Mouse (Mus musculus) cerebellum, adult 2 months (tissue): ENCODE data around the gene Olfr1262. TPM values are rescaled to one million over a fixed set of nuclear protein-coding genes. Genes with fewer than 3 reads are reported as not detected.

Experiments
- DNase-seq, 2 experiments: peaks; one replicate each; pipeline ENCODE4 v3.0.0; 2021
- H3K27ac ChIP-seq: fragments of 200-500 bp; 2 replicates; pipeline ENCODE4 v1.5.1; 2012; ENCODE audit warnings: low read length, control low read depth, inconsistent platforms; ENCODE audit not compliant: insufficient read depth
- H3K27me3 ChIP-seq: fragments of 200-500 bp; 2 replicates; pipeline ENCODE4 v1.6.1; 2012; ENCODE audit warnings: inconsistent platforms, mild to moderate bottlenecking, low read length, moderate library complexity; ENCODE audit not compliant: control insufficient read depth, insufficient read depth
- H3K4me1 ChIP-seq: fragments of 200-500 bp; 2 replicates; pipeline ENCODE4 v1.6.1; 2011; ENCODE audit warnings: low read length; ENCODE audit not compliant: control insufficient read depth, insufficient read depth
- H3K4me3 ChIP-seq: fragments of 200-500 bp; replicated peaks from 2 replicates; pipeline ENCODE3; 2011; ENCODE audit warnings: mild to moderate bottlenecking, low read depth, low read length, control low read depth; ENCODE audit not compliant: insufficient read depth
- CTCF ChIP-seq: fragments of 200-500 bp; IDR thresholded peaks from 2 replicates; pipeline ENCODE4 v1.5.1; 2011; ENCODE audit warnings: low read depth, mild to moderate bottlenecking, control low read depth, low read length, moderate library complexity, borderline replicate concordance; ENCODE audit not compliant: insufficient read depth
- POLR2A ChIP-seq: fragments of 200-500 bp; IDR thresholded peaks from 2 replicates; pipeline ENCODE4 v1.6.1; 2011; ENCODE audit warnings: low read length, control low read depth, borderline replicate concordance; ENCODE audit not compliant: insufficient read depth
- WGBS: fragments of 180-500 bp; shearing (Covaris S2); methylation state at CpG from one replicate; pipeline ENCODE4 v1.1.7; 2018; 5-methylcytosine and 5-hydroxymethylcytosine counted together
- polyA plus RNA-seq: library from polyadenylated mRNA; depleted of rRNA; stranded (reverse); fragments of >200 nt; gene quantifications from 2 replicates; pipeline ENCODE4 v1.2.3, GENCODE M21; 2012; rRNA removed

Gene Olfr1262
- not detected in 2 replicates for polyA plus RNA-seq

GRCm38 (mm10) chr2:89999845-90000244 lies at the start of gene Olfr1262:
Olfr1262 (plus strand) TSS chr2:90000145.
- Histone ChIP-seq H3K27me3 (no peaks in the 10 kb centered on the region), H3K4me1 (no peaks in the 10 kb centered on the region), H3K27ac (no peak within 1 kb of the TSS), H3K4me3 (no peak within 1 kb of the TSS)
- no peak for DNase-seq
- no peak for TF ChIP-seq CTCF

- no peak within 1 kb of the TSS for H3K4me3 ChIP-seq
- no peaks in the 10 kb centered on the region for H3K4me1 ChIP-seq
- no peaks in the 10 kb centered on the region for H3K27me3 ChIP-seq
- no peak for DNase-seq
- no peak for TF ChIP-seq CTCF
- no peak for TF ChIP-seq POLR2A
- 8% methylated on average over 2 of the region's 2 CpGs for WGBS
- no peak within 1 kb of the TSS for H3K27ac ChIP-seq
These were observed 25.8 kb upstream of the Olfr1262 start, which contains the start of gene Olfr1260 for GRCm38 (mm10) chr2:89974184-89974583. Olfr1260 (plus strand) TSS chr2:89974340.

DNA sequence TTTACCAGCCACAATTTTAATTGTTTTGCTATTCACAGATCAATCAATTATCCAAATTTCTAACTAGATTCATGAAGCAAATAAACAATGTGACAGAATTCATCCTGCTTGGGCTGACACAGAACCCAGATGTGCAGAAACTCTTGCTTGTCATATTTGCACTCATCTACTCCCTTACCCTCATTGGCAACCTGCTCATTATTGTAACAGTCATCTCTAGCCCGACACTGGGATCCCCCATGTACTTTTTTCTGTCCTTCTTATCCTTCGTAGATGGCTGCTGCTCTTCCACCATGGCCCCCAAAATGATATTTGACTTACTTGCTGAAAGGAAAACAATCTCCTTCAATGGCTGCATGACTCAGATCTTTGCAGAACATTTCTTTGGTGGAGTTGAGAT lies 22.2 kb upstream of the Olfr1262 start:
- no peak overlapping the region for H3K27ac ChIP-seq
- no peaks in the 10 kb centered on the region for H3K4me1 ChIP-seq
- DNase-seq, result no peak
- H3K4me3 ChIP-seq, result no peak overlapping the region
- WGBS, result 86% methylated on average over 2 of the region's 2 CpGs
- H3K27me3 ChIP-seq, result no peaks in the 10 kb centered on the region
- no peak for TF ChIP-seq CTCF
- no peak for TF ChIP-seq POLR2A

DNA sequence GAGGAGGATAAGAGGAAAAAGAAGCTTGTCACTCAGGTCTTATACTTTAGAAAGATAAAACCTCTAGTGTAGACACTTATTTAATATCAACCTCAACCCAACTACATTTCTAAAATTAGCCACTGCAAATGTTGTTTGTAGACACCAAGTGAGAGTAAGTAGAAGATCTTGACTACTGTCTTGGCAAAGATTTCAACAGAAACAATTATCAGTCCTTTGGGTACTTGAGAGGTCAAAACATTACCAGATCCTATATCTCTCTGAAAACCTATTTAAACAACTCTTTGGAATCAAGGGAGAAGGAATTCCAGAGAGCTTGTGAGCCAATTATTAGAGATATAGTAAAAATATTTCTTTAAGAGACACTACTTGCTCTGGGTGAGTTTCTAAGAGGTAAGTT lies 9.0 kb upstream of the Olfr1262 start, which contains the start of gene Olfr1261:
Gene Olfr1261 (plus strand): TSS at position 301 of the 400 bp plus-strand sequence.
- Histone ChIP-seq H3K4me1 (no peaks in the 10 kb centered on the region), H3K27me3 (no peaks in the 10 kb centered on the region), H3K4me3 (no peak within 1 kb of the TSS), H3K27ac (no peak within 1 kb of the TSS)
- no peak for TF ChIP-seq POLR2A
- no peak for TF ChIP-seq CTCF
- DNase-seq, result no peak

GRCm38 (mm10) chr2:90011831-90012230 lies 11.9 kb downstream of the Olfr1262 start, which contains the start of gene Olfr1263:
Olfr1263 (plus strand) TSS chr2:90012131.
- no peaks in the 10 kb centered on the region for H3K27me3 ChIP-seq
- H3K27ac ChIP-seq, result no peak within 1 kb of the TSS
- no peak for DNase-seq
- WGBS, result 74% methylated on average over 2 of the region's 2 CpGs
- no peaks in the 10 kb centered on the region for H3K4me1 ChIP-seq
- no peak within 1 kb of the TSS for H3K4me3 ChIP-seq
- TF ChIP-seq CTCF (no peak), POLR2A (no peak)

DNA sequence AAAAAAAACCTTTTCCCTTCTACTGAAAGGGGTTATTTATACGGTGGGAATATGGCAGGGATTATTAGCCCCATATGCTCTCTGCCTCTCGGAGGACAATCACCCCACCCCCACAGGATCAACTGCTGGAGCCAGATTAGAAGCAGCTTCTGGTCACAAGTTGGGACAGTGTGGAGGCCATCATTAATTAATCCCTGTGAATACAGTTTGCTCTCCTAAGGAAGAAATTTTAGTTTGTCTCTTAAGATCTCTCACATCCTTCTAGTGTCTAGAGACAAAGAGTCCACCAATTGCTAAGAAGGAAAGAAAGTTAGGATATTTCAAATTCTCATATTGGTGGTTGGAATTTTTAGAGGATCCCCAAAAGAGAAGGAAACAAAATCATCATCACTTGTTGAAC lies 25.5 kb downstream of the Olfr1262 start, which contains the start of gene Olfr1264:
Gene Olfr1264 (minus strand): TSS at position 101 of the 400 bp plus-strand sequence.
- Histone ChIP-seq H3K27me3 (no peaks in the 10 kb centered on the region), H3K27ac (no peak within 1 kb of the TSS), H3K4me1 (no peaks in the 10 kb centered on the region), H3K4me3 (no peak within 1 kb of the TSS)
- TF ChIP-seq CTCF, result no peak
- TF ChIP-seq POLR2A, result no peak
- no peak for DNase-seq
- WGBS, result 42% methylated on average over 2 of the region's 2 CpGs

DNA sequence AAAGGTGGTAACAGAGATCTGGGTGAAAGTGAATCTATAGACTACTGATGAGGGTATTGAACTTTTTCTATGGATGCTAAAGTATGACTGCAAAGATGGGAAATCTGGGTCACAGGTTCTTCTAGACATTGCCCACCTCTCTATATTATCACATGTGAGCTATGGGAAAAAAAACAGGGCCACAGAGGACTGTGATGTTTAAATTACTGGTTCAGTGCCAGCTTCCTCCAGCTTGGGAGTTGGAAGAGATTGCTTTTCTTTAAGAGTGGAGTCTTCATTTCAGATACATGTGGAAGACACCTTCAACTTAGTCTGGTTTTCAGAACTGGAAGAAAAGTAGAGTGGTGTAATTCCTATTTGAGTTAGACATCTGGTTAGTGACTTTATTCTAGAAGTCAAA lies 35.1 kb downstream of the Olfr1262 start, which contains the start of gene Olfr1265:
Gene Olfr1265 (plus strand): TSS at position 301 of the 400 bp plus-strand sequence.
- no peak within 1 kb of the TSS for H3K27ac ChIP-seq
- no peak within 1 kb of the TSS for H3K4me3 ChIP-seq
- TF ChIP-seq CTCF, result no peak
- H3K27me3 ChIP-seq, result no peaks in the 10 kb centered on the region
- no peak for DNase-seq
- H3K4me1 ChIP-seq, result no peaks in the 10 kb centered on the region

Other genes starting within 250 kb of the Olfr1262 start
- not detected in 2 replicates for gene Olfr1253, start 243.1 kb upstream of the Olfr1262 start, polyA plus RNA-seq
- not detected in 2 replicates for gene Olfr1254, start 206.5 kb upstream of the Olfr1262 start, polyA plus RNA-seq
- gene Olfr1255, start 188.1 kb upstream of the Olfr1262 start, polyA plus RNA-seq, result not detected in 2 replicates
- not detected in 2 replicates for gene Olfr1256, start 158.6 kb upstream of the Olfr1262 start, polyA plus RNA-seq
- not detected in 2 replicates for gene Olfr48, start 151.9 kb upstream of the Olfr1262 start, polyA plus RNA-seq
- not detected in 2 replicates for gene Olfr1257, start 121.7 kb upstream of the Olfr1262 start, polyA plus RNA-seq
- not detected in 2 replicates for gene Olfr1258, start 72.8 kb upstream of the Olfr1262 start, polyA plus RNA-seq
- not detected in 2 replicates for gene Olfr1259, start 51.5 kb upstream of the Olfr1262 start, polyA plus RNA-seq
- not detected in 2 replicates for gene Olfr1260, start 25.8 kb upstream of the Olfr1262 start, polyA plus RNA-seq
- not detected in 2 replicates for gene Olfr1261, start 8.9 kb upstream of the Olfr1262 start, polyA plus RNA-seq
- gene Olfr1263, start 12.0 kb downstream of the Olfr1262 start, polyA plus RNA-seq, result not detected in 2 replicates
- not detected in 2 replicates for gene Olfr1264, start 25.4 kb downstream of the Olfr1262 start, polyA plus RNA-seq
- gene Olfr1265, start 35.2 kb downstream of the Olfr1262 start, polyA plus RNA-seq, result not detected in 2 replicates
- not detected in 2 replicates for gene Olfr140, start 63.4 kb downstream of the Olfr1262 start, polyA plus RNA-seq
- gene Olfr1269, start 121.3 kb downstream of the Olfr1262 start, polyA plus RNA-seq, result not detected in 2 replicates
- not detected in 2 replicates for gene Olfr32, start 142.2 kb downstream of the Olfr1262 start, polyA plus RNA-seq
- not detected in 2 replicates for gene Olfr1270, start 152.9 kb downstream of the Olfr1262 start, polyA plus RNA-seq
- not detected in 2 replicates for gene Olfr1506, start 224.3 kb downstream of the Olfr1262 start, polyA plus RNA-seq